Mouse (Mus musculus) cerebellum, postnatal 25 days (tissue): Measurements from ENCODE around the gene Rybp.

Experiments
- DNase-seq, 2 experiments: peaks; one replicate each; pipeline ENCODE4 v3.0.0; 2021; ENCODE audit warnings: mixed read lengths in 2 of 2

The Rybp gene

DNA sequence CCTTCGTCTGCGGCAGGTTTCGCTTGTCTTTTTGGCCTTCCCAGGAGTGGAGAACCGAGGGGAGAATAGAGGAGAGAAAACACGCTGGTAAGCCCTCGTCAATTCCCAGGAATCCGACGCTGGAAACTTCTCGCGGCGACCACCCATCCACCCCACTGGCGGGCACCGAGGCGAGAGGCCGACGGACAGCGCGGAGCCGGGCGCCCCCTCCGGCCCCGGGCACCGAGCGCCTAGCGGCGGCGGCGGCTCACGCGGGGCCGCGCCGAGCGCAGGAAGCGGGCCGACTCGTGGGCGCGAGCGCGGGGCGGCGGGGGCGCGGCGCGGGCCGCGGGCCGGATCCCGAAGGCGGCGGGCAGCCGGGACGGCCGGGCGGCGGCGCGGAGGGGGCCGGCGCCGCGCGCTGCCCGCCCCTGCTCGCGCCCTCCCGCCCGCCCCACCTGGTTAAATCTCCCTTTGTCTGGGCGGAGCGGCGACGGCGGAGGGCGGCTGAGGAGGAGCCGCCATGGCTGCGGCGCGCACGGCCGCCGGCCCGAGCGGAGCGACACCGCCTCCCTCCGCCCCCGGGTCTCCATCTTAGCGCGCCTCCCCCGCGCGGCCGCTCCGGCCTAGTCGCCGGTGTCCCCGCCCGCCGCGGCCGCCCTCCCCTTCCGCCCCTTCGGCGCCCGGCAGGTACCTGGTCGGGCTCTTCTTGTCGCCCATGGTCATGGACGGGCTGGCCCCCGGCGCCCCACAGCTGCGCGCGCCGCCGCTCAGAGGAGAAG is 532 bp downstream of the Rybp start:
- peak; percentile 85 to 88 for DNase-seq

DNA sequence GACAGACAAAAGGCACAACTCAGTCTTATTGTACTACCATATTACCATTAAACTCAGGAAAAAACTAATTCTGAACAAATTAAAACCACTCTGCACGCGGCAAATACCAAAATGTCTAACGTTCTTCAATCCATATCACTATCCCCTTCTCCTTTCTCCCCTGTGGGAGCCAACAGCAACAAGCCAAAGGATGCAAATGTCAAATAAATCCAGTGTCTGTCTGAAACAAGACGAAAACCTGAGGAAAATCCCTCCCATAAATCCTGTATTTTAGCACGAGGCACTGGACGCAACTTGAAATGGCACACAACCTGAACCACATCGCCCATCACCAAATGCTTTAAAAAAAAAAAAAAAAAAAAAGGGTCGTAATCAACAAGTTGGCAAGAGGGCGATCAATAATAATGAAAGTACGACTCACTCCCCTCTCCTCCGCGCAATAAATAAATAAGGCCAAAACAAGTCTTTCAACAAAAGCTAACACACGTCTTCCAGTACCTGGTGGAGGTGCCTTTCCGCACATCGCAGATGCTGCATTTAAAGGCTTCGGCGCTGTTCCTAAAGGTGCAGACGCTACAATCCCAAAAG is 1.2 kb downstream of the Rybp start:
- DNase-seq = no peak

DNA sequence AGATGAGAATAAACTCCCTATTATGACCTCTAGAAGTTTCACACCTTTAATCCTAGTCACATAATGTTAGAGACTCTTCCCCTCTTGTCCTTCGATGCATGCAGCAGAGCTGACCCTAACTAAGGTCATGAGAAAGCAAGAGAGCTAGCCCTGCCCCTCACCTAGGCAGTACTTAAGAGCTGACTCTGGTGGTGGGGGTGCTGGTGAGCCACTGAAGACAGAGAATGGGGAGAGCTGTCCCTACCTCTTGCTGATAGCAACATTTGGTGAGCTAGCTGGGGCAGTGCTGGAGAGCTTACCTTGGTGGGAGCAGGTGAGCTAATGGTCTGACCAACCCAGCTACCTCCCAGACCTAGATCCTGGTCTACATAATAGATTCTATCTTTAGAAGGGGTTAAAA is 8.4 kb downstream of the Rybp start:
- no peak for DNase-seq

DNA sequence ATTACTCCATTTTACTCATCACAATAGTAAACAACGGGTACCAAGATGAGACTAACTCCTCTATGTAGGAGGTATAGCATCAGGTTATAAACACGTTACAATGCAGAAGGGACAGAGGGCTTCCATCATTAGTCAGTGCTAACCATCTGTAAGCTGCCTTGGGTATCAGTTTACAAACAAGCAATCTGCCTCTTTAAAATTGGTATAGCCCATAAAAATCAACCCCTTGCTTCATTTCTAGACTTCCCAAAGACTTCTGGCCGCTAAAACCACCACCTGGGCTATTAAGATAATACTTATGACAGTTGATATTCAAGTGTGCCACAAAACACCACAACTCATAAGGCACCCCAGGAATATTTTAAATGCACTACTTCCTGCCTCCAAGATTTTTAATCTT is 10.9 kb downstream of the Rybp start:
- no peak for DNase-seq

DNA sequence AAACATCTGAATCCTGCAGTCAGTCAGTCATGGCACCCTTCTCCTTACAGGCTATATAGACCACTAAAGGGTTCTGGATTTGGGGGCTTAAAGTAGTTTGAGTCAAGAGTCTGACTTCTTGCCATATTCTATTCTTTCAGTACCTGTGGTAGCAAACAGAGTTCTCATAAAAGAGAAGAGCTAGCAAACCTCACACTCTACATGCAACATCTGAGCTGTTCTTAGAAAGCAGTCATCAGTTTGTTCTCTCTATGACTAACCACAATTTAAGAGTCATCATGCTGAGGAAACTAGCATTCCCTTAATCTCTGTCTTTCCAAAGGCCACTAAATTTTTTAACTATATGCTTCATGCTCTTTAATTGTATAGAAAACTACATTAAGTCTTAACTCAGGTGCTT is 11.6 kb downstream of the Rybp start:
- no peak for DNase-seq

DNA sequence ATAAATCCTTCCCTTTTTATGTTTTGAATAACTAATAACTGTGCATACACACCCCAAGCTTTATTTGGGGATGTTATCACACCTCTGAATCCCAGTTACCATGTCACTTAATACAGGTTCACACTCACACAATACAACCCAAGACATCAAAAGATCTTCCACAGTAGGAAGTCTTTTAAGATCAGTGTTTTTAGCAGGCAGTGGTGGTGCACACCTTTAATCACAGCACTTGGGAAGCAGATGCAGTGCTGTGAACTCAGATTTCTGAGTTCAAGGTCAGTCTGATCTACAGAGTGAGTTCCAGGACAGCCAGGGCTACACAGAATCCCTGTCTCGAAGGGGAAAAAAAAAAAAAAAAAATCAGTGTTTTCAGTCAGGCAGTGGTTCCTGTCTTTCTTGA is 13.7 kb downstream of the Rybp start:
- DNase-seq = no peak

DNA sequence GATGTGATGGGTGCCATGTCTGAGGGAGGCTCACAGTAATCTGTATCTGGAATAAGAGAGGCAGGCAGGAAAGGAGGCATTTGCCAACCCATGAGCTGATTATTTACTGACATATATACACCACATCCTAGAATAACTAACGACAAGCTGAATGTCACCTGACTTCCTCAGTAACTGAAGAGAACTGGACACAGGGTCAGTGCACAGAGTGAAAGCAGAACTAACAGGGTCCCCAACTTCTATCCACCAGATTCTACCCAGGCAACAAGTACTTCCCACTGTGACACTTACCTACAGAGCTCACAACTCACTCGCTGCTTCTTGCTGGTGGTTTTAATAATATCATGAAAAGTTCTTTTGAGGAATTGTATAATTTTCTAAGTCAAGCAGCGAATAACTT is 15.3 kb downstream of the Rybp start:
- DNase-seq = no peak

DNA sequence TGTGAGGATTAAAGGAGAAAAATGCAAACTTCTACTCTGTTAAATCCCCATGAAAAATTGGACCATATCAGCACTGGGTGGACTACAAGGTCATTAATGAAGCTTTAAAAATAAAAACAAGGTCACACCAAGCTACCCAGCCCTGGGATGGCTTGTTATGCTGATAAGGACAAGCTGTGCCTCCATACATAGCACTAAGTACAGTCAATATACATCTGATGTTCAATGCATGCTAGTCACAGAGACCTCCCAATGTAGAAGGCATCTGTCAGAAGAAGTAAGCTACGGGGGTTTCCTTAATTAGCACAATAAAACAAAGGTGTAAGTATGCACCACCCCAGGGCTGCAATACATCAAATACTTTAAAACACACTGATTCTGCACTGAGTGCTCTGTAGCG is 16.5 kb downstream of the Rybp start:
- no peak for DNase-seq

DNA sequence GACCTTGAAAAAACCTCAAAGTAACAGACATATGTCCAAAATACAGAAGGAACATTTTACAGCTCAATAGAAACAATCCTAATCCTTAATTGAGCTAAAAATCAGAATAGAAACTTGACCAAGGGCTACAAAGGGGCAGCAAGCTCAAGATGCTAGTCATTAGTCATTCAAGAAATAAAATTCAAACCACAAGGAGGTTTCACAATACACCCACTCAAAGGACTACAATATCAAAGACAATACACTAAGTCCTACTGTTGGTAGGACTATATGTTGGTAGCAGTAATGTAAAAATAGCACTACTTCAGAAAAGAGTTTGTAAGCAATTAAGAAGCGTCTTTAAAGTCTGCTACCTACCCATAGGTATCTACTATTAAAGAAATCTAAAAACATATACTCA is 27.7 kb downstream of the Rybp start:
- no peak for DNase-seq

DNA sequence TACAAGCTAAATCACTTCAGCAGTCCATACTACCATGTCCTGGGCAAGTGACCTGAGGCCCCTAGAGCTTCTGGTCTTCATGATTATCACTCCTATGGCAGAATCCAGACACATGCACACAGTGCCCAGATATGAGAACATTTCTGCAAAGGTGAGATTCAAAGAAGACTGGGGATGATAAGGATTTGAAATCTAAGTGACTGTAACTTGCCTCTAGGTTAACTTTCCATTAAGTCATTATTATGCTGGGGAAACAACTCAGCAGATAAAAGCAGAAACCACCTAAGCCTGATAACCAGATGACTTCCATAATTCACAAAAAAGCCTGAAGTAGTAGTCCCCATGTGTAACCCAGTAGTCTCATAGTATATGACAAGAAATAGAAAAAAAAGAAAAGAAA is 29.0 kb downstream of the Rybp start:
- DNase-seq = no peak

DNA sequence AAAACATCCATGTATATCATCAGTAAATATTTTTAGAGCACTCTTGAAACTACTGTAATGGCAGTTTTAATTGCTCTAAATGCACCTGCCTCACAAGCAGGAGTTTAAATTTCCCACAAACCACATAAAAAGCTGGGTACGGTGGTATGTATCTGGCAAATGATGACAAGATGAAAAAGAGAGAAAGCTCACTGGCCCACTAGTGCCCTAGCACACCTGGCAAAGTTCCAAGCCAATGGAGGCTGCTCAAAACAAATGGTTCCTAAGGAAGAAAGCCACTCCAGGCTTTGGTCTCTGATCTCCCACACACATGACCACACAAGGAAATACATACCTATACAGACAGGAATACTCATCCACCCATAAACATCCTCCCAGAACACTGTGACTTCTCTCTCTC is 31.9 kb downstream of the Rybp start:
- DNase-seq = peak; percentile 21 to 48

DNA sequence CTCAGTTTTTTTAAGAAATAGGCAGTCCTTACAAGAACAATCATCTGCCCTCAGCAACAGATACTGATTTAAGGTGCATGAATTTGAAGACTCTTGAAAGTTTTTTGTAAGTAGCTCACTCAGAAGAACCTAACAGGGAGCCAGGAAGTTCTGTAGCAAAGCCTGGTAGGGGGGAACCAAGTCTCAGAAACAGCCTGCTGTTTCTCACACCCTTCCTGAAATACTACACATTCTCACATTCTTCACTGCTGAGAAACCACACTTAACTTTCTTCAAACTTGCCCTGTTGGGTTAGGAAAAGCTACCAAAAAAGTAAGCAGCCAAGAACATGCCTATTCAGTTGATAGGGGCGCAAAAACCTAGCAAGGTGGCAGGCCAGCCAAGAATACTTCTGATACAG is 32.6 kb downstream of the Rybp start:
- no peak for DNase-seq

DNA sequence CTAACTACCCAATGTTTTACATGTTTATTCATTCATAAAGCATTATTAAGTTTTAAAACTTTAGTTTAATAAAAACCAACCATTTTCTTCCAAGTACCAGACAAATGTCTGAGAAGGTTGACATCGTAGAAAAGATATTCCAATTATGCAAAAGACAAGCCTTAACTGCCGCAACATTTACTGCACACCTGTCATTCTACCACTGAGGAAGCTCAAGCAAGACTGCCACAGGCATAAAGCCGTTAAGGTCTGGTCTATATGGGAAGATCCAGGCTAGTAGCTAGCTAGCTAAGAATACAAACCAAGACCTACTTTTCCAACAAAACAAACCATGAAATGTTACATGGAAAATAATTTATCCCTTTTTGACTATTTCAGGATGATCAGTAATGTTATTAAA is 42.8 kb downstream of the Rybp start:
- DNase-seq = no peak

DNA sequence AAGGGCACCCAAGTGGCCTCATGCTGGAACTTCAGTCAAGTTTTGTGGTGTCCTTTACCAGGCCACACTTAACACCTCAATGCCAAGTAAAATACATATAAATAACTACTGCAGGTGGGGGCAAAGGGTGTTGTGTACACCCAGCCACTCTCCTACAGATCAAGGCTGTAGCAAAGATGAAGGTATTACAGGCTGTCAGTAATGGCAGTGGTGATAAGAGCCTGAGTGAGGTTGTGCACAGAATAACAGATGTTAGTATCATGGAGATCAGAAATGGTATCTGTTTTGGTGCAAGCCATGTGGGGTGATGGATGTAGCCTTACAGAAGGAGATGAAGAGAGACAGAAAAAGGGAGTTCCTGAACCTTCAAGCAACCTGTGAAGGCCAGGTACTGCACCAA is 52.2 kb downstream of the Rybp start:
- no peak for DNase-seq

DNA sequence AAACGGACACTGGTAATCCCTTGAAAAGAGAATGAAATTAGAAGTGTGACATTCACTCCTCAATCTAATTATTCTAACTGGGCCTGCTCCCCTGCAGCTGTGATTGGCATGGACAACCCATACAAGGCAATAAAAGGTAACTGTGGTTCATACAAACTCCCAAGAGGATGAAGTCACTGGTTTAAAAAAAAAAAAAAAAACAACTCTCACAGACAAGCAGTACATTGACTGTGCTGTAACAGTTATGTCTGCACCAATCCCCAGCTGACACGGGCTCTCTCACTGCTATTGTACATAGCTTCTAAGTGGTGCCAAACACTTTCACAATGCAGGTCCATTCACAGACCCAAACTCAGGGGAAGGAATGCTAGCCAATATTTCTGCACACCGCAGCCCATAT is 53.8 kb downstream of the Rybp start:
- no peak for DNase-seq

DNA sequence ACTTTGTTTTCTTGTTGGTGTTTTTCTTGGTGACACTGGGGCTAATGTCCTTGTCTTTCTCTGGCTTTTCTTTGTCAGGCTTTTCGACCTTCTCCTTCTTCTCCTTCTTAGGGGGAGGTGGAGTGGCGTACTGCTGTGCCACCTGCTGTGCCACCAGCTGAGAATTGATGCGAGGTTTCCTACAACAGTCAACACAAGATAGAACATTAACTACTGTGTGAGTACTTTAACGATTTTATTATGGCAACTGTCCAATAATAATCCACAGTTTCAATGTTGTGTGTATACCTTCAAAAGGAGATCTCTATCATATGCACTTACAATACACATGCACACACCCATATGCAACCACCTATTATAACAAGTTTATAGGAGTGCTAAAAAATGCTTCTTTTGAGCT is 54.2 kb downstream of the Rybp start:
- DNase-seq = no peak

DNA sequence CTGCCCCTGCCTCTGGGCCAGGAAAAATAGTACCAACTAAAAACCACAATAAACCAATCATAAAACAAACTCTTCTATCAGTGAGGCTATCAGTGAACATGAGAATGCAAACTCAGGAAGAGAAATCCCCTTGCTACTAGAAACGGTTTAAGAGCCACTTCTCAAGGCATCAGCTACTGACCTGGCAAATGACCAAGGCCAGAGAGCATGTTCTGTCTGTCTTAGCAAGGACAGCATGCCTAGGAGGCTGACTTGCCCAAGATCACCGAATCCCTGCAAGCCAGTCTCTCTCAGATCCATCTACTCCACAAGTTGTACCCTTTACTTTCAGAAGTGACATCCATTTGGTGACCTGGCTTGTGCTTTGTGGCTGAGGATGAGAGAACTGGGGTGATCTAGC is 61.1 kb downstream of the Rybp start:
- no peak for DNase-seq

DNA sequence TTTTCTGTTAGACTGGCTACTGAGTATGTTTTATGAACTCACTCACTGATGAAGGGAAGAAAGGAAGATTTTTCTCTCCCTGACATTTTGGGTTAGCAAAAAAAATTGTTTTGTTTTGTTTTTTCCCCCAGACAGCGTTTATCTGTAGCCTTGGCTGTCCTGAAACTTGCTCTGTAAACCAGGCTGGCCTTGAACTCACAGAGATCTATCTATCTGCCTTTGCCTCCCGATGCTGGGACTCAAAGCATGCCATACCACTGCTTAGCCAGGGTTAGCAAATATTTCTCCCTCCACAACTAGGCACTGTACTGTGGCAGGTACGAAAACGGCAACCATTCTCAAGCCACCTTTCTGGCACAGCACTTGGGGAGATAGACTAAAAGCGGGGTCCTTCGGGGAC is 63.4 kb downstream of the Rybp start:
- DNase-seq = no peak

DNA sequence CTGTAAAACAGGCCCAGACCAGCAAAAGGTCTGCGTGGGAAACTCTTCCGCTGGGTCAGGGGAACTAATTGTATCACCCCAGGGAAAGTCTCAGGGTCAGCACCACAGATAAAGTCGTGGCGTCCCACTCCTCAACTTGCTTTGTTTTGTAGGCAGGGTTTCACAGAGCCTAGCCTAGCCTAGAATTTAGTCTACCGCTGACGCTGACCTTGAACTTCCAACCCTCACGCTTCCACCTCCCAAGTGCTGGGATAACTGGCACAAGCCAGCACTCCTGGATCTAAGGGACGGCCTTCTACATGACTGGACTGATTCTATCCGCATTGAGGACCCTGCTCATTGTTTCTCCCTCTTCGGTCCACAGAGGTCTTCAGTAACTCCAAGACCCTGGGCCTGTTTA is 63.9 kb downstream of the Rybp start:
- DNase-seq = no peak

DNA sequence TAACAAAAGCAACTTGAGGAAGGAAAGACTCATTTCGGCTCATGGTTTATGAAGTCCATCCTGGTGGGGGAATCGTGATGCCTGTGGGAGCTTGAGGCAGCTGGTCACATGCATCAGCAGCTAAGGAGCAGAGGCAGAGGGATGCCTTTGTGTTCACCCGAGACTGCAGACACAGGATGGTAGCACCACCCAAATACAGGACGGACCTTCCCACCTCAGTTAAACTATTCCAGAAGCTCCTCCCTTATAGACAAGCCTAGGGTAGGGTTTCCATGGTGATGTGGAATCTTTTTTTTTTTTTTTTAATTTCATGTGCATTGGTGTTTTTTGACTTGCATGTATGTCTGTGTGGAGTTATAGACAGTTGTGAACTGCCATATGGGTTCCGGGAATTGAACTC is 64.4 kb downstream of the Rybp start:
- DNase-seq = no peak

DNA sequence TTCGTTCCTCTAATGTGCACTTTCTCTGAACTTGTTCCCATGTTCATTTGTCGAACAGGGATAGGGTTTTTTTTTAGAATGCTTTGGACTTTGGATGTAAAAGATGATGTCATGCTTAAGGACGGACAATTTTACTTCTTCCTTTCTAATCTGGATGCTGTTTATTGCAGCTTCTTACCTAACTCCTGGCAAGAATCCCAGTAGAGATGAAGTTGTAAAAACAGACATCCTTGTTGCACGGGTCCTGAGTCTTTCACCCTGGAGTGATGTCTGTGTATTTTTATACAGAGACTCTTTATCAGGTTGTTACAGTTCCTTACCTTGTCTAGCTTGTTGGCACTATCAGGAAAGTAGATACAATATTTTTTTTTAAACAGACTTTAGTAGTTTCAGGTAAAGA is 65.5 kb downstream of the Rybp start:
- DNase-seq = no peak

DNA sequence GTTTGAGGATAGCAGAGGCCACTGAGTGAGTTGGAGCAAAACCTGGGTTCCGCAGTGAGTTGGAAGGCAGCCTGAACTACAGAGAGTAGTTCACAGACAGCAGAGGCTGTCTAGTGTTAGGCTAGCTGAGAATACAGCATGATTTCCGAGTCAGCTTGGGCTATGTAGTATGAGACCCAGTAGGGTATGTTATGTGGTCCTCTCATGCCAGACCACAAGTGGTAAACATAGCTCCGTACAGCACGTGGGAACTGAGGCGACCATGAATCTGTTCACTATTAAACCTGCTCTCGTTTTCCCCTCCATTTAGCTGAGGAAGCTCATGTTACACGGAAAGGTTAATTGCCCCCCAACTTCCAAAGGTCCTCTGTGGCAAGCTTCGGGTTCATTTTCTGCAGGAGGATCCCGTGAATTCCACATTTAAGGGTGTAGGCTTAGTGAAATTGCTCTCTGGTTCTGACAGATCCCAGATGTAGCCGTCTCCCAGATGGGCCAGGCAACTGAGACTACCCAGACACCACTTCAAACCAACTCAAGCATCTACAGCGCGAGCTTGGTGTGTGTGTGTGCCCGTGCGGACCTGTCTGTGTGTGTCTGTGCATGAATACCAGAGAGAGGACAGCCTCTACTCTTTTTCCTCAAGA is 66.2 kb downstream of the Rybp start:
- DNase-seq = no peak

DNA sequence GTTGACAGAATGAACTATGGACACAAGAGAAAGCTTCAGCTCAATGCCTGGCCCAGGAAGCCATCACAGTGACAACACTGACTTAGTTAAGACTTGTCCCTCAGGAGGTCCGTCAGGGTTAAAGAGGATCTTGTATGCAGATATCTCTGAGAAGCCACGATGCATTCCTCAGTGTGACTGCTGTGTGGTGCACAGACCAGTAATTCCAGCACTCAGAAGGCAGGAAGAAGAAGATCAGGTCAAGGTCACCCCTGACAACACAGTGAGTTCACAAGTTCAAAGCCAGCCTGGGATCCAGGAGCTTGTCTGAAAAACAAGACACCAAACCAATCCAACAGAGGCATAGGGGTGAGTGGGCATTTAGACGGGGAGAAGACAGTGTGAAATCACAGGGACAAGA is 67.3 kb downstream of the Rybp start:
- no peak for DNase-seq

DNA sequence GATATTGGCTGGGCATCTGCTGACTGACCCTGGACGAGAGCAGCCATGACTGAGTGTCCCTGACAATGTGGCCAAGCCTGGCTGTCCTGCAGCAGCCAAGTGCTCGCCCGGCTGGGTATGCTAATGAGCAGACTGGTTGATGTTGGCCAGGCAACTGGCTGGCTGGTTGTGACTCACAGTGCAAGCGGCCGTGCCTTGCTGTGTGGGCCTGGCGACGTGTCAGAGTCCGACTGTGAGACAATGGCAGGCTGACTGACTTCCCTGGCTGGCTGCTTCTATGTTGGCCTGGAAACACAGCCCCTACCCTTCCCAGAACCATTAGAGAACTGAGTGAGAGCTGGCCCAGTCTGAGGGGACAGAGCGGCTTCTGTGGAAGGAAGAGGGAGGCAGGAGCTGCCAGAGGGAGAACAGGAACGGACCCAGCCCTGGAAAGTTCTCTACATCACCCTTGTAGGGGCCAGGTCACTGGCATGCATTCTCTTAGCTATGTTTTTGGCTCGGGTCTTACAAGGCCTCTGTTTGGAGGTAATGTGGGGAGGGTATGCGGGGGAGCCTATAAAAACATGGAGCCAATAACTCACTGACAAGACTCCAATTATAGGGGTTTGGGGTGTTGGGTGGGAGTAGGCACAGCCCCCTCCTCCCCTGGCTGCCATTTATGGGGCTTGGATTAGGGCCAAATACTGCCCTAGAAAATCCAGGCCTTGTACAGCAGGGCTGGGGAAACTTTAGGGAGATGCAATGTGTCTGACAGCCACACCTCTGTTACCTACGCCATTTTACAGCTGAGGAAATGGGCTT is 68.5 kb downstream of the Rybp start:
- peak; percentile 85 to 92 for DNase-seq
